ENCODE assay signal across 21 mouse cellular contexts in the genomic region with DNA sequence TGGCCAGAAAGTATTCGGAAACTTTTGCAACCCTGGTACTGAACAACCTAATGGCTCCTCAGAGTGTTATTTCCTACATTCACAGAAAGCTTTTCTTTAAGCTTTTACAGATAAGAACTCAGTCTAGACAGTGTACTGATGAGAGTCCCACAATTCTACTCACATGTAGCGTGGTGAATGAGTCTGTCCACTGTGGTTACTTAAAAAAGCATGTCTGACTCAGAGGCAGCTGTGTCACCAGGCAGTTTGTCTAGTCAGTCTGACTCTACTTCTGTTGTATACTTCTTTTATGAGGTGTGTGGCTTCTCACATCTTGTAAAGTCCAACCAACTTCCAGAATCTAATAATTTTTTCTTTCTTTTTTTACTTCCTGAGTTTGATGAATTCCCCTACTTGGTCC.
"Had no signal": no experiment of that assay in that cellular context is flagged by ENCODE, and none has a peak within 500 bp of the region (broad histone marks: within the 10 kb centered on the region; RNA-seq: fewer than 3 reads in every experiment).

No protein-coding gene starts in this region.

- H3K4me3 ChIP-seq: intestine, embryonic 15.5 days; layer of hippocampus, adult 2 months; liver, embryonic 13.5 days; midbrain, embryonic 12.5 days; neural tube, embryonic 12.5 days; neural tube, embryonic 15.5 days had no signal

- H3K27ac ChIP-seq: intestine, embryonic 15.5 days; kidney, postnatal 0 days; layer of hippocampus, adult 2 months; liver, embryonic 13.5 days; macrophage; midbrain, embryonic 12.5 days; neural tube, embryonic 12.5 days; neural tube, embryonic 15.5 days had no signal

- H3K27me3 ChIP-seq: intestine, embryonic 15.5 days; liver, embryonic 13.5 days; midbrain, embryonic 12.5 days; neural tube, embryonic 12.5 days; neural tube, embryonic 15.5 days had no signal

- H3K4me2 ChIP-seq: intestine, embryonic 15.5 days; liver, embryonic 13.5 days; lung, embryonic 14.5 days; midbrain, embryonic 12.5 days; neural tube, embryonic 12.5 days; neural tube, embryonic 15.5 days had no signal

- DNase-seq: kidney, adult 18-20 months; kidney, postnatal 25 days; layer of hippocampus, adult 9-11 months; layer of hippocampus, postnatal 36 days; left cerebral cortex, postnatal 4 days; liver, embryonic 13.5 days; lung, embryonic 14.5 days; right cerebral cortex, postnatal 14 days; spleen, adult 18-20 months; thymus, adult 2 months; thymus, postnatal 14 days; thymus, postnatal 4 days had no signal

- H3K9me3 ChIP-seq: intestine, embryonic 15.5 days; liver, embryonic 13.5 days; midbrain, embryonic 12.5 days; neural tube, embryonic 12.5 days; neural tube, embryonic 15.5 days had no signal

- ATAC-seq: intestine, embryonic 15.5 days; lung, postnatal 0 days; midbrain, embryonic 16.5 days had no signal

- H3K9ac ChIP-seq: intestine, embryonic 15.5 days; liver, embryonic 13.5 days; lung, embryonic 14.5 days; midbrain, embryonic 12.5 days; neural tube, embryonic 12.5 days; neural tube, embryonic 15.5 days had no signal

- H3K4me1 ChIP-seq: intestine, embryonic 15.5 days; liver, embryonic 13.5 days; midbrain, embryonic 12.5 days; neural tube, embryonic 12.5 days; neural tube, embryonic 15.5 days had no signal

- H3K36me3 ChIP-seq: intestine, embryonic 15.5 days; liver, embryonic 13.5 days; midbrain, embryonic 12.5 days; neural tube, embryonic 12.5 days; neural tube, embryonic 15.5 days had no signal
